Comparison of ENCODE assay signal across 8 mouse cellular contexts in genomic region chr2:21280794-21281420, GRCm38 (mm10).
A peak's percentile ranks its signal among the peaks of the same experiment; 100 is the strongest.
DNase-seq lines count a peak whose midpoint lies in the region; ATAC-seq and TF ChIP-seq lines count a peak whose summit lies in the region.

No protein-coding gene starts in this region.

- 28% methylated on average over 9 of the region's 9 CpGs for WGBS in forebrain, embryonic 16.5 days
- 37% methylated on average over 9 of the region's 9 CpGs for WGBS in hindbrain, embryonic 10.5 days
- WGBS in lung, embryonic 16.5 days: 29% methylated on average over 9 of the region's 9 CpGs

- ATAC-seq in forebrain, embryonic 16.5 days: peak; percentile 85
- peak; percentile 77 for ATAC-seq in lung, embryonic 16.5 days (ENCODE audit: low read depth)

- no peak overlapping the region for H3K4me3 ChIP-seq in MEL (ENCODE audit: control insufficient read depth in 1 of 2, insufficient read depth in 1 of 2, low read depth in 2 of 2, low read length in 2 of 2)
- H3K4me3 ChIP-seq in forebrain, embryonic 16.5 days (replicated peaks; ENCODE audit: low read length): no peak overlapping the region
- no peak overlapping the region for H3K4me3 ChIP-seq in hindbrain, embryonic 10.5 days
- H3K4me3 ChIP-seq in lung, embryonic 16.5 days (ENCODE audit: low read length): no peak overlapping the region

- H3K4me2 ChIP-seq in forebrain, embryonic 16.5 days (ENCODE audit: low read length): no peak overlapping the region
- no peak overlapping the region for H3K4me2 ChIP-seq in lung, embryonic 16.5 days (ENCODE audit: low read depth, low read length)

- peak; percentile 55 to 90 (median 68) for TF ChIP-seq CTCF in MEL (IDR thresholded peaks at IDR 0.05 in 2 of 3, conservative IDR thresholded peaks at IDR 0.05 in 1 of 3; ENCODE audit: control insufficient read depth in 1 of 3, insufficient read depth in 1 of 3, low read depth in 2 of 3, low read length in 3 of 3, poor library complexity in 1 of 3, severe bottlenecking in 1 of 3)

- peak; percentile 62 for DNase-seq in MEL (ENCODE audit: low read depth, low spot score)
- DNase-seq in cerebellum, adult 11 months: peak; percentile 95
- peak; percentile 82 for DNase-seq in hindbrain, embryonic 10.5 days (ENCODE audit: low spot score)
- peak; percentile 59 for DNase-seq in layer of hippocampus, adult 9-10 months (ENCODE audit: low spot score)
- DNase-seq in retina, adult 2 months (ENCODE audit: low read depth, low spot score): peak; percentile 37
- peak; percentile 55 for DNase-seq in thymus, postnatal 25 days

- TF ChIP-seq EP300 in MEL (IDR thresholded peaks at IDR 0.05; ENCODE audit: low read depth in 1 of 2, low read length in 2 of 2): no peak

- no peak overlapping the region for H3K9ac ChIP-seq in MEL (ENCODE audit: control insufficient read depth, low read depth, low read length, poor library complexity, severe bottlenecking)
- H3K9ac ChIP-seq in forebrain, embryonic 16.5 days (replicated peaks; ENCODE audit: low read depth, low read length): no peak overlapping the region
- H3K9ac ChIP-seq in lung, embryonic 16.5 days (ENCODE audit: low read length): no peak overlapping the region

- peak; percentile 58 for TF ChIP-seq RAD21 in MEL (IDR thresholded peaks at IDR 0.05; ENCODE audit: low read depth, low read length)

- H3K4me1 ChIP-seq in MEL (ENCODE audit: control insufficient read depth in 1 of 2, insufficient read depth in 2 of 2, low read length in 2 of 2): no peaks in the 10 kb centered on the region
- peaks cover 16% of the 10 kb centered on the region for H3K4me1 ChIP-seq in forebrain, embryonic 16.5 days (replicated peaks; ENCODE audit: control insufficient read depth, insufficient read depth, low read length)
- H3K4me1 ChIP-seq in hindbrain, embryonic 10.5 days (replicated peaks): no peaks in the 10 kb centered on the region
- no peaks in the 10 kb centered on the region for H3K4me1 ChIP-seq in lung, embryonic 16.5 days (replicated peaks; ENCODE audit: control insufficient read depth, insufficient read depth, low read length)

- H3K27ac ChIP-seq in MEL (ENCODE audit: control insufficient read depth, low read depth, low read length): no peak overlapping the region
- no peak overlapping the region for H3K27ac ChIP-seq in forebrain, embryonic 16.5 days (ENCODE audit: low read length)
- no peak overlapping the region for H3K27ac ChIP-seq in hindbrain, embryonic 10.5 days
- no peak overlapping the region for H3K27ac ChIP-seq in lung, embryonic 16.5 days (ENCODE audit: low read length)

- H3K36me3 ChIP-seq in MEL (ENCODE audit: control insufficient read depth in 1 of 2, insufficient read depth in 2 of 2, low read length in 2 of 2): no peaks in the 10 kb centered on the region
- no peaks in the 10 kb centered on the region for H3K36me3 ChIP-seq in forebrain, embryonic 16.5 days (ENCODE audit: control insufficient read depth, insufficient read depth)
- no peaks in the 10 kb centered on the region for H3K36me3 ChIP-seq in hindbrain, embryonic 10.5 days
- H3K36me3 ChIP-seq in lung, embryonic 16.5 days (ENCODE audit: control insufficient read depth, insufficient read depth, low read length): no peaks in the 10 kb centered on the region

- H3K79me2 ChIP-seq in MEL (ENCODE audit: control insufficient read depth, insufficient read depth, low read length, poor library complexity): no peaks in the 10 kb centered on the region

- H3K9me3 ChIP-seq in MEL (replicated peaks; ENCODE audit: insufficient read depth, low read length): no peaks in the 10 kb centered on the region
- no peaks in the 10 kb centered on the region for H3K9me3 ChIP-seq in forebrain, embryonic 16.5 days (ENCODE audit: control insufficient read depth, low read length)
- H3K9me3 ChIP-seq in hindbrain, embryonic 10.5 days: no peaks in the 10 kb centered on the region
- no peaks in the 10 kb centered on the region for H3K9me3 ChIP-seq in lung, embryonic 16.5 days (ENCODE audit: control insufficient read depth, low read length)

- TF ChIP-seq POLR2A in MEL (IDR thresholded peaks at IDR 0.05; ENCODE audit: control insufficient read depth in 1 of 2, insufficient read depth in 1 of 2, low read depth in 1 of 2, low read length in 2 of 2, poor library complexity in 1 of 2): no peak

- H3K27me3 ChIP-seq in MEL (ENCODE audit: control insufficient read depth in 1 of 2, insufficient read depth in 2 of 2, low read length in 2 of 2): peaks cover 0 to 3% of the 10 kb centered on the region in 2 experiments; a peak in 2 of 4 replicates
- H3K27me3 ChIP-seq in forebrain, embryonic 16.5 days (replicated peaks; ENCODE audit: control insufficient read depth, insufficient read depth, low read length): no peaks in the 10 kb centered on the region
- H3K27me3 ChIP-seq in hindbrain, embryonic 10.5 days (ENCODE audit: insufficient read depth, poor library complexity, severe bottlenecking): no peaks in the 10 kb centered on the region
- no peaks in the 10 kb centered on the region for H3K27me3 ChIP-seq in lung, embryonic 16.5 days (ENCODE audit: control insufficient read depth, insufficient read depth, low read depth, low read length)

TF ChIP-seq in MEL, 35 proteins besides CTCF, POLR2A, EP300 and RAD21:
- no peak for TF ChIP-seq ZKSCAN1 (IDR thresholded peaks at IDR 0.05; ENCODE audit: low read depth, low read length)
- no peak for TF ChIP-seq GATA1 (IDR thresholded peaks at IDR 0.05; ENCODE audit: low read depth, low read length)
- no peak for TF ChIP-seq ZNF384 (IDR thresholded peaks at IDR 0.05; ENCODE audit: low read depth, low read length)
- no peak for TF ChIP-seq MYC (IDR thresholded peaks at IDR 0.05; ENCODE audit: low read depth, low read length)
- TF ChIP-seq SMC3 (IDR thresholded peaks at IDR 0.05; ENCODE audit: low read depth, low read length): peak; percentile 75
- no peak for TF ChIP-seq CHD2 (IDR thresholded peaks at IDR 0.05; ENCODE audit: low read length)
- no peak for TF ChIP-seq HCFC1 (IDR thresholded peaks at IDR 0.05; ENCODE audit: low read depth, low read length)
- TF ChIP-seq BHLHE40 (IDR thresholded peaks at IDR 0.05; ENCODE audit: borderline replicate concordance, low read depth, low read length): no peak
- peak; percentile 32; the same call in 1 of the 2 replicates for TF ChIP-seq ZC3H11A (IDR thresholded peaks at IDR 0.05; ENCODE audit: low read depth, low read length)

Comparison
In these comparisons a context has a peak if more than half of its experiments do, and no peak if none do; other contexts are left out.
1. DNase-seq: peak in every context shown above with its lines; median percentile 95 in cerebellum, adult 11 months; 82 in hindbrain, embryonic 10.5 days; 62 in MEL; 59 in layer of hippocampus, adult 9-10 months; 55 in thymus, postnatal 25 days; 37 in retina, adult 2 months.